Mouse (Mus musculus): ENCODE results near the gene Sox21. TPM values are rescaled to one million over a fixed set of nuclear protein-coding genes. Genes with fewer than 3 reads are reported as not detected.

Sox21 gene
- 4.7 TPM for polyA plus RNA-seq (2015; fragmentation: Illumina TruSeq; extraction: RNeasy Lipid Tissue Mini Kit (QIAGEN cat#74804); ENCODE audit: low read depth, low replicate concordance)

GRCm38 (mm10) chr14:118236886-118237289 lies at the start of gene Sox21:
Sox21 (minus strand) TSS chr14:118237030.

GRCm38 (mm10) chr14:118266660-118267059 lies 29.8 kb upstream of the Sox21 start, which contains the start of gene Gm9376:
Gm9376 (plus strand) TSS chr14:118266960.

Other genes starting within 250 kb of the Sox21 start
- 0.54 TPM for gene Dct, start 184.8 kb downstream of the Sox21 start, polyA plus RNA-seq (2015; fragmentation: Illumina TruSeq; extraction: RNeasy Lipid Tissue Mini Kit (QIAGEN cat#74804); ENCODE audit: low read depth, low replicate concordance)
- gene Tgds, start 104.3 kb downstream of the Sox21 start, polyA plus RNA-seq (2015; fragmentation: Illumina TruSeq; extraction: RNeasy Lipid Tissue Mini Kit (QIAGEN cat#74804); ENCODE audit: low read depth, low replicate concordance) = 7.3 TPM
- 31.1 TPM for gene Gpr180, start 99.9 kb downstream of the Sox21 start, polyA plus RNA-seq (2015; fragmentation: Illumina TruSeq; extraction: RNeasy Lipid Tissue Mini Kit (QIAGEN cat#74804); ENCODE audit: low read depth, low replicate concordance)
- gene Gm9376, start 29.9 kb upstream of the Sox21 start, polyA plus RNA-seq (2015; fragmentation: Illumina TruSeq; extraction: RNeasy Lipid Tissue Mini Kit (QIAGEN cat#74804); ENCODE audit: low read depth, low replicate concordance) = not detected